12 mouse cellular contexts compared by ENCODE assay signal in the genomic region with DNA sequence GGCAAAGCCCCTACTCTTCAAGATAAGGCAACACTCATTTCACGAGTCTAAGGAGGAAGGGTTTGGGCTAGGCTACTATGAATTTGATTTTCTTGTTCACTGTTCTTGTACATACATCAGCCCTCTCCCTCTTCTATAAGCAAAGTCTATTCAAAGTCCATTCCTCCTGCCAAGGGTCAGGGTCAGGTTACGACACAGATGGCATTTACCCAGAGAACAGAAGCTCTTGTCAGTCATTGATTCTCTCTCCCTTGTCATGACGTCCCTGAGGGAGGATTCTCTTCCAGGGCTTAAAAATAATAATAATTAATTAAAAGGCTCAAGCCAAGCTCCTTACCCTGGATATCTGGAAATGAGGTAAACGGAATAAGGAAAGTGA.
DNase-seq lines count a peak whose midpoint lies in the region; ATAC-seq lines count a peak whose summit lies in the region.
"Had no signal": no experiment of that assay in that cellular context is flagged by ENCODE, and none has a peak within 500 bp of the region (broad histone marks: within the 10 kb centered on the region; RNA-seq: fewer than 3 reads in every experiment).

No protein-coding gene starts in this region.

- DNase-seq in adrenal gland, postnatal 10 days: peak; percentile 10
- no peak for DNase-seq in adrenal gland, postnatal 25 days
- no peak for DNase-seq in kidney, postnatal 36 days
- DNase-seq in embryo, embryonic 11 days: peak; percentile 50
- no peak for DNase-seq in spleen, postnatal 14 days (ENCODE audit: low spot score in 2 of 2)
- DNase-seq in spleen, postnatal 4 days (ENCODE audit: low spot score in 2 of 2): no peak
- DNase-seq: cerebellum, postnatal 14 days; thymus, adult 18-20 months had no signal

- no peaks in the 10 kb centered on the region for H3K27me3 ChIP-seq in kidney, embryonic 14.5 days (ENCODE audit: control insufficient read depth, insufficient read depth, low read length)
- no peaks in the 10 kb centered on the region for H3K27me3 ChIP-seq in liver, embryonic 15.5 days

- ATAC-seq in kidney, embryonic 14.5 days (ENCODE audit: low FRiP score, low TSS enrichment): peak; percentile 15; the same call in 1 of the 2 replicates
- peak; percentile 68 for ATAC-seq in liver, embryonic 15.5 days (ENCODE audit: insufficient read depth)

- H3K9ac ChIP-seq in kidney, embryonic 14.5 days (ENCODE audit: low read depth, low read length): no peak overlapping the region
- no peak overlapping the region for H3K9ac ChIP-seq in liver, embryonic 15.5 days

- H3K4me1 ChIP-seq in kidney, embryonic 14.5 days (ENCODE audit: control insufficient read depth, insufficient read depth, low read length): 0 out of 2 replicates have a peak, but pooled peaks cover 3% of the 10 kb centered on the region
- H3K4me1 ChIP-seq in liver, embryonic 15.5 days (replicated peaks): no peaks in the 10 kb centered on the region

- H3K9me3 ChIP-seq in kidney, embryonic 14.5 days (ENCODE audit: control insufficient read depth, low read length): no peaks in the 10 kb centered on the region
- no peaks in the 10 kb centered on the region for H3K9me3 ChIP-seq in liver, embryonic 15.5 days (replicated peaks)

- WGBS in kidney, embryonic 14.5 days: 33% methylated on average over 4 of the region's 4 CpGs
- WGBS in liver, embryonic 15.5 days (ENCODE audit: insufficient replicate concordance): 47% methylated on average over 4 of the region's 4 CpGs

- no peak overlapping the region for H3K4me2 ChIP-seq in kidney, embryonic 14.5 days (replicated peaks; ENCODE audit: low read depth, low read length)
- 0 out of 2 replicates have a peak overlapping the region, but pooled peaks have one; percentile 18 for H3K4me2 ChIP-seq in liver, embryonic 15.5 days
- H3K4me2 ChIP-seq: midbrain, embryonic 11.5 days had no signal

- no peak overlapping the region for H3K4me3 ChIP-seq in kidney, embryonic 14.5 days (ENCODE audit: low read length)
- H3K4me3 ChIP-seq in liver, embryonic 15.5 days (replicated peaks): no peak overlapping the region

- no peak overlapping the region for H3K27ac ChIP-seq in kidney, embryonic 14.5 days (ENCODE audit: low read depth, low read length)
- peak overlapping the region; percentile 46; the same call in 1 of the 2 replicates for H3K27ac ChIP-seq in liver, embryonic 15.5 days (replicated peaks)
- H3K27ac ChIP-seq: hindbrain, postnatal 0 days had no signal

- H3K36me3 ChIP-seq in kidney, embryonic 14.5 days (ENCODE audit: control insufficient read depth, insufficient read depth, low read length): no peaks in the 10 kb centered on the region
- no peaks in the 10 kb centered on the region for H3K36me3 ChIP-seq in liver, embryonic 15.5 days (replicated peaks)

Comparison
In these comparisons a context has a peak if more than half of its experiments do, and no peak if none do; other contexts are left out.
1. DNase-seq: peak in adrenal gland, postnatal 10 days (single experiment) and embryo, embryonic 11 days (single experiment); none in adrenal gland, postnatal 25 days (single experiment), kidney, postnatal 36 days (0 of 2), spleen, postnatal 14 days (0 of 2) and spleen, postnatal 4 days (0 of 2).